Mouse (Mus musculus): ENCODE data around the gene Rapgef4. TPM values are rescaled to one million over a fixed set of nuclear protein-coding genes. Genes with fewer than 3 reads are reported as not detected.
A peak's percentile ranks its signal among the peaks of the same experiment; 100 is the strongest.

Rapgef4 gene
- polyA plus RNA-seq, 1 experiment from 2014 or later = 5.0 TPM

GRCm38 (mm10) chr2:72082846-72083245, 101.8 kb downstream of the Rapgef4 start:
- Histone ChIP-seq H3K27me3 (replicated peaks; ENCODE audit: insufficient read depth, low read length) (no peaks in the 10 kb centered on the region), H3K4me1 (ENCODE audit: insufficient read depth, low read depth, low read length) (peaks cover 2% of the 10 kb centered on the region; the same call in 1 of the 2 replicates), H3K4me3 (ENCODE audit: low read depth, low read length) (no peak overlapping the region), H3K9ac (replicated peaks; ENCODE audit: low read depth) (no peak overlapping the region), H3K4me2 (replicated peaks; ENCODE audit: low read depth, low read length) (no peak overlapping the region), H3K9me3 (ENCODE audit: low read length) (no peaks in the 10 kb centered on the region), H3K36me3 (ENCODE audit: insufficient read depth, low read length) (no peaks in the 10 kb centered on the region), H3K27ac (ENCODE audit: low read length) (no peak overlapping the region)
- ATAC-seq (no peak), DNase-seq (ENCODE audit: low spot score) (no peak)
- TF ChIP-seq CTCF (IDR thresholded peaks at IDR 0.05) = no peak
- TF ChIP-seq EP300 (IDR thresholded peaks at IDR 0.05) = no peak
- 90% methylated on average over 4 of the region's 4 CpGs for WGBS

- Histone ChIP-seq H3K27me3 (replicated peaks; ENCODE audit: insufficient read depth, low read length) (no peaks in the 10 kb centered on the region), H3K27ac (ENCODE audit: low read length) (no peak overlapping the region), H3K9me3 (ENCODE audit: low read length) (no peaks in the 10 kb centered on the region), H3K4me1 (ENCODE audit: insufficient read depth, low read depth, low read length) (peaks cover 5% of the 10 kb centered on the region; the same call in 1 of the 2 replicates), H3K4me3 (ENCODE audit: low read depth, low read length) (no peak overlapping the region), H3K36me3 (ENCODE audit: insufficient read depth, low read length) (no peaks in the 10 kb centered on the region), H3K4me2 (replicated peaks; ENCODE audit: low read depth, low read length) (no peak overlapping the region), H3K9ac (replicated peaks; ENCODE audit: low read depth) (no peak overlapping the region)
- ATAC-seq = no peak
- 74% methylated on average over 11 of the region's 11 CpGs for WGBS
- no peak for TF ChIP-seq CTCF (IDR thresholded peaks at IDR 0.05)
- TF ChIP-seq EP300 (IDR thresholded peaks at IDR 0.05) = no peak
- no peak for DNase-seq (ENCODE audit: low spot score)
Measured at GRCm38 (mm10) chr2:72088886-72089285, 107.8 kb downstream of the Rapgef4 start.

- no peaks in the 10 kb centered on the region for H3K27me3 ChIP-seq (replicated peaks; ENCODE audit: insufficient read depth, low read length)
- H3K9me3 ChIP-seq (ENCODE audit: low read length) = no peaks in the 10 kb centered on the region
- no peak overlapping the region for H3K27ac ChIP-seq (ENCODE audit: low read length)
- no peak for DNase-seq (ENCODE audit: low spot score)
- 81% methylated on average over 2 of the region's 2 CpGs for WGBS
- H3K9ac ChIP-seq (replicated peaks; ENCODE audit: low read depth) = no peak overlapping the region
- H3K4me1 ChIP-seq (ENCODE audit: insufficient read depth, low read depth, low read length) = peaks cover 7% of the 10 kb centered on the region; the same call in 1 of the 2 replicates
- ATAC-seq = no peak
- H3K4me2 ChIP-seq (replicated peaks; ENCODE audit: low read depth, low read length) = no peak overlapping the region
- no peak for TF ChIP-seq EP300 (IDR thresholded peaks at IDR 0.05)
- no peak for TF ChIP-seq CTCF (IDR thresholded peaks at IDR 0.05)
- no peaks in the 10 kb centered on the region for H3K36me3 ChIP-seq (ENCODE audit: insufficient read depth, low read length)
- H3K4me3 ChIP-seq (ENCODE audit: low read depth, low read length) = no peak overlapping the region
Measured at GRCm38 (mm10) chr2:72090061-72090460, 109.0 kb downstream of the Rapgef4 start.

GRCm38 (mm10) chr2:72092046-72092445, 111.0 kb downstream of the Rapgef4 start:
- H3K9me3 ChIP-seq (ENCODE audit: low read length) = no peaks in the 10 kb centered on the region
- WGBS = 35% methylated on average over 3 of the region's 3 CpGs
- peaks cover 7% of the 10 kb centered on the region; the same call in 1 of the 2 replicates for H3K4me1 ChIP-seq (ENCODE audit: insufficient read depth, low read depth, low read length)
- no peak overlapping the region for H3K9ac ChIP-seq (replicated peaks; ENCODE audit: low read depth)
- H3K36me3 ChIP-seq (ENCODE audit: insufficient read depth, low read length) = no peaks in the 10 kb centered on the region
- H3K27me3 ChIP-seq (replicated peaks; ENCODE audit: insufficient read depth, low read length) = no peaks in the 10 kb centered on the region
- no peak overlapping the region for H3K4me2 ChIP-seq (replicated peaks; ENCODE audit: low read depth, low read length)
- H3K4me3 ChIP-seq (ENCODE audit: low read depth, low read length) = no peak overlapping the region
- DNase-seq (ENCODE audit: low spot score) (peak; percentile 10), ATAC-seq (no peak)
- TF ChIP-seq CTCF (IDR thresholded peaks at IDR 0.05) = no peak
- no peak for TF ChIP-seq EP300 (IDR thresholded peaks at IDR 0.05)
- no peak overlapping the region for H3K27ac ChIP-seq (ENCODE audit: low read length)

- no peak for ATAC-seq
Measured at GRCm38 (mm10) chr2:72093402-72094037, 112.5 kb downstream of the Rapgef4 start.

GRCm38 (mm10) chr2:72094038-72094437, 113.0 kb downstream of the Rapgef4 start:
- no peak overlapping the region for H3K9ac ChIP-seq (replicated peaks; ENCODE audit: low read depth)
- no peaks in the 10 kb centered on the region for H3K27me3 ChIP-seq (replicated peaks; ENCODE audit: insufficient read depth, low read length)
- H3K4me3 ChIP-seq (ENCODE audit: low read depth, low read length) = no peak overlapping the region
- 52% methylated on average over 8 of the region's 8 CpGs for WGBS
- peaks cover 7% of the 10 kb centered on the region; the same call in 1 of the 2 replicates for H3K4me1 ChIP-seq (ENCODE audit: insufficient read depth, low read depth, low read length)
- H3K4me2 ChIP-seq (replicated peaks; ENCODE audit: low read depth, low read length) = peak overlapping the region; percentile 19; the same call in 1 of the 2 replicates
- no peak overlapping the region for H3K27ac ChIP-seq (ENCODE audit: low read length)
- H3K9me3 ChIP-seq (ENCODE audit: low read length) = no peaks in the 10 kb centered on the region
- DNase-seq (ENCODE audit: low spot score) (peak; percentile 47), ATAC-seq (peak; percentile 49)
- H3K36me3 ChIP-seq (ENCODE audit: insufficient read depth, low read length) = no peaks in the 10 kb centered on the region
- TF ChIP-seq CTCF (IDR thresholded peaks at IDR 0.05) = no peak
- no peak for TF ChIP-seq EP300 (IDR thresholded peaks at IDR 0.05)

More at GRCm38 (mm10) chr2:72093402-72094037, 112.5 kb downstream of the Rapgef4 start:
- no peaks in the 10 kb centered on the region for H3K27me3 ChIP-seq (replicated peaks; ENCODE audit: insufficient read depth, low read length)
- H3K9ac ChIP-seq (replicated peaks; ENCODE audit: low read depth) = no peak overlapping the region
- H3K4me3 ChIP-seq (ENCODE audit: low read depth, low read length) = no peak overlapping the region
- H3K4me2 ChIP-seq (replicated peaks; ENCODE audit: low read depth, low read length) = peak overlapping the region; percentile 19; the same call in 1 of the 2 replicates
- H3K27ac ChIP-seq (ENCODE audit: low read length) = no peak overlapping the region
- peak; percentile 26 for DNase-seq (ENCODE audit: low spot score)
- WGBS = 66% methylated on average over 20 of the region's 20 CpGs
- no peaks in the 10 kb centered on the region for H3K9me3 ChIP-seq (ENCODE audit: low read length)
- H3K4me1 ChIP-seq (ENCODE audit: insufficient read depth, low read depth, low read length) = peaks cover 7% of the 10 kb centered on the region; the same call in 1 of the 2 replicates
- TF ChIP-seq EP300 (IDR thresholded peaks at IDR 0.05) (no peak), CTCF (IDR thresholded peaks at IDR 0.05) (no peak)
- no peaks in the 10 kb centered on the region for H3K36me3 ChIP-seq (ENCODE audit: insufficient read depth, low read length)

Data from lung, postnatal 0 days (tissue).